Mouse (Mus musculus) C2C12 (cell line): ENCODE measurements at regions not wholly inside any gene's neighbourhood (a gene's known extent, or its start where the extent isn't known, plus 50 kb on each side); places are given as distances from the start of the nearest gene placed in this dataset.

ENCODE experiments used
- CEBPB ChIP-seq: IDR thresholded peaks from one replicate; pipeline ENCODE4 v1.6.1; 2011; ENCODE audit warnings: low read depth, mild to moderate bottlenecking, control low read depth, moderate library complexity
- CTCF ChIP-seq: IDR thresholded peaks from one replicate; pipeline ENCODE4 v1.5.1; 2011; ENCODE audit not compliant: control insufficient read depth, insufficient read depth, insufficient read length
- MYOG ChIP-seq: IDR thresholded peaks from one replicate; pipeline ENCODE4 v1.6.1; 2011; ENCODE audit not compliant: control insufficient read depth, insufficient read length; ENCODE audit errors: extremely low read depth

DNA sequence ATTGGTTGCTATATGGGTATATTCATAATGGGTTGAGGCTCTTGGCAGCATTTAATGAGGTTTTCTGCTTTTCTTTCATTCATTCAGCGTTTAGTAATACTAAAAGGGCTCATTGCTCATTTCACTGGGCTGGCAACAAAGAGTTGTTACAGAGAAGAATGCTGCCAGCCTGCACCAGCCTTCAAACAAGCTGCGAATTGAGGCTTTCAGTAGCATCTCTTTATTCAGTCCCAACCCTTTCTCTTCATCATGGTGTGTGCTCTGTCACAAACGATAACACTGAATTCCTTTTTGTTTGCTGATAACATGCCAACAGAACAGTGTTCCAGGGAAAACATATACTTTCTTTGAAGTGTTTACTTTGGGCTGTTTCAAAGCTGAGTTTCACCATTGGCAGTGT, 237.6 kb downstream of the Phf14 start:
- TF ChIP-seq CTCF (no peak), CEBPB (no peak), MYOG (no peak)
